10 mouse cellular contexts compared by ENCODE assay signal in genomic region chr11:121741433-121741832, GRCm38 (mm10). TPM values are rescaled to one million over a fixed set of nuclear protein-coding genes. Genes with fewer than 3 reads are reported as not detected.
A peak's percentile ranks its signal among the peaks of the same experiment; 100 is the strongest.
DNase-seq lines count a peak whose midpoint lies in the region; ATAC-seq lines count a peak whose summit lies in the region.
"Had no signal": no experiment of that assay in that cellular context is flagged by ENCODE, and none has a peak within 500 bp of the region (broad histone marks: within the 10 kb centered on the region; RNA-seq: fewer than 3 reads in every experiment).

No protein-coding gene starts in this region.

- ATAC-seq in frontal cortex, adult (ENCODE audit: low TSS enrichment) = 0 out of 2 replicates have a peak, but pooled peaks have one; percentile 50
- ATAC-seq in granulocyte monocyte progenitor cell, adult 5-6 weeks (replicated peaks; ENCODE audit: poor library complexity, severe bottlenecking) = peak; percentile 83
- no peak for ATAC-seq in limb, embryonic 15.5 days (ENCODE audit: insufficient number of reproducible peaks, low FRiP score, low TSS enrichment, low read depth)
- ATAC-seq in stomach, embryonic 16.5 days (ENCODE audit: insufficient read depth, low FRiP score) = peak; percentile 72

- no peaks in the 10 kb centered on the region for H3K9me3 ChIP-seq in limb, embryonic 15.5 days
- H3K9me3 ChIP-seq in stomach, embryonic 16.5 days (replicated peaks; ENCODE audit: control insufficient read depth, low read length) = no peaks in the 10 kb centered on the region
- H3K9me3 ChIP-seq: G1E; heart, embryonic 15.5 days had no signal

- H3K4me1 ChIP-seq in limb, embryonic 15.5 days = peaks cover 12% of the 10 kb centered on the region
- peaks cover 8% of the 10 kb centered on the region for H3K4me1 ChIP-seq in stomach, embryonic 16.5 days (ENCODE audit: control insufficient read depth, insufficient read depth, low read length)
- H3K4me1 ChIP-seq: heart, embryonic 15.5 days had no signal

- H3K4me3 ChIP-seq in limb, embryonic 15.5 days = no peak overlapping the region
- no peak overlapping the region for H3K4me3 ChIP-seq in stomach, embryonic 16.5 days (replicated peaks; ENCODE audit: low read length)
- H3K4me3 ChIP-seq: heart, embryonic 15.5 days had no signal

- DNase-seq in frontal cortex, postnatal 14 days (ENCODE audit: low spot score in 2 of 2) = no peak
- peak; percentile 47 for DNase-seq in CD4-positive, CD25-positive, alpha-beta regulatory T cell, adult 2 months (ENCODE audit: low read depth, low spot score)
- no peak for DNase-seq in cerebellum, adult 9-11 months
- no peak for DNase-seq in thymus, postnatal 14 days

- H3K4me2 ChIP-seq in limb, embryonic 15.5 days = no peak overlapping the region
- H3K4me2 ChIP-seq in stomach, embryonic 16.5 days (ENCODE audit: low read depth, low read length) = no peak overlapping the region
- H3K4me2 ChIP-seq: heart, embryonic 15.5 days had no signal

- H3K36me3 ChIP-seq in limb, embryonic 15.5 days = no peaks in the 10 kb centered on the region
- no peaks in the 10 kb centered on the region for H3K36me3 ChIP-seq in stomach, embryonic 16.5 days (ENCODE audit: control insufficient read depth, insufficient read depth, low read length)
- H3K36me3 ChIP-seq: G1E; heart, embryonic 15.5 days had no signal

- H3K27ac ChIP-seq in limb, embryonic 15.5 days = peak overlapping the region; percentile 54; the same call in 1 of the 2 replicates
- peak overlapping the region; percentile 76 for H3K27ac ChIP-seq in stomach, embryonic 16.5 days (ENCODE audit: low read length)
- H3K27ac ChIP-seq: heart, embryonic 15.5 days had no signal

- H3K27me3 ChIP-seq in limb, embryonic 15.5 days = no peaks in the 10 kb centered on the region
- no peaks in the 10 kb centered on the region for H3K27me3 ChIP-seq in stomach, embryonic 16.5 days (ENCODE audit: control insufficient read depth, insufficient read depth, low read length)
- H3K27me3 ChIP-seq: heart, embryonic 15.5 days had no signal

- no peak overlapping the region for H3K9ac ChIP-seq in limb, embryonic 15.5 days
- no peak overlapping the region for H3K9ac ChIP-seq in stomach, embryonic 16.5 days (ENCODE audit: low read length)
- H3K9ac ChIP-seq: heart, embryonic 15.5 days had no signal

- WGBS in limb, embryonic 15.5 days = 15% methylated on average over 1 of the region's 1 CpGs
- whole genome bisulfite sequencing in stomach, embryonic 16.5 days = 58% methylated on average over 1 of the region's 1 CpGs

RNA-seq across cellular contexts. Expression of gene Metrnl, which starts 40.1 kb away (rescaled TPM):
- total RNA-seq in granulocyte monocyte progenitor cell, adult 5-6 weeks (2014; fragmentation: Nextera tagmentation) = not detected in 2 replicates
- 0.82 and 2.4 TPM in 2 replicates for total RNA-seq in granulocyte monocyte progenitor cell, adult 5-6 weeks (2017)
- 77.1 and 79.7 TPM in 2 replicates for polyA plus RNA-seq in limb, embryonic 15.5 days (2015; fragmentation: Nextera tagmentation; extraction: Ambion mirVana)
- polyA plus RNA-seq in stomach, embryonic 16.5 days (2015; fragmentation: Nextera tagmentation; extraction: Ambion mirVana) = 38.5 and 48.1 TPM in 2 replicates
- total RNA-seq: G1E had no signal
- polyA plus RNA-seq: G1E had no signal
